Mouse (Mus musculus) liver, embryonic 16.5 days (tissue): Measurements from ENCODE around the gene Gm9195. TPM values are rescaled to one million over a fixed set of nuclear protein-coding genes. Genes with fewer than 3 reads are reported as not detected.

Experiments
- ATAC-seq: fragments of 200-750 bp; cut with Nextera tagmentation; 2 replicates; pipeline ENCODE4 v1.8.0; 2017; ENCODE audit warnings: low read depth, mild to moderate bottlenecking, moderate number of reproducible peaks, moderate library complexity
- H3K27ac ChIP-seq: fragments of 300-500 bp; sonication (generic); 2 replicates; pipeline ENCODE4 v1.5.1; 2014; ENCODE audit warnings: mild to moderate bottlenecking, low read length
- H3K27me3 ChIP-seq: fragments of 300-500 bp; sonication (generic); 2 replicates; pipeline ENCODE4 v1.6.1; 2014; ENCODE audit warnings: low read depth, low read length, mixed read lengths; ENCODE audit not compliant: control insufficient read depth, insufficient read depth
- H3K36me3 ChIP-seq: fragments of 300-500 bp; sonication (generic); 2 replicates; pipeline ENCODE4 v1.6.1; 2014; ENCODE audit warnings: mild to moderate bottlenecking; ENCODE audit not compliant: control insufficient read depth, insufficient read depth
- H3K4me1 ChIP-seq: fragments of 300-500 bp; sonication (generic); 2 replicates; pipeline ENCODE4 v1.6.1; 2014; ENCODE audit warnings: low read depth, low read length, mixed read lengths; ENCODE audit not compliant: control insufficient read depth
- H3K4me2 ChIP-seq: fragments of 300-500 bp; sonication (generic); 2 replicates; pipeline ENCODE4 v1.6.1; 2014; ENCODE audit warnings: low read depth, low read length, mixed read lengths
- H3K4me3 ChIP-seq: fragments of 300-500 bp; sonication (generic); 2 replicates; pipeline ENCODE4 v1.5.1; 2014; ENCODE audit warnings: low read depth, mild to moderate bottlenecking, low read length
- H3K9ac ChIP-seq: fragments of 300-500 bp; sonication (generic); 2 replicates; pipeline ENCODE4 v1.6.1; 2014; ENCODE audit warnings: low read depth, low read length
- H3K9me3 ChIP-seq: fragments of 300-500 bp; sonication (generic); replicated peaks from 2 replicates; pipeline ENCODE4 v1.6.1; 2016; ENCODE audit warnings: low read length; ENCODE audit not compliant: control insufficient read depth
- WGBS: fragments of 180-500 bp; shearing (Covaris S2); extraction: QIAGEN DNeasy Blood & Tissue Kit; methylation state at CpG from one replicate; pipeline ENCODE4 v1.1.7; 2014; ENCODE audit not compliant: insufficient replicate concordance; 5-methylcytosine and 5-hydroxymethylcytosine counted together
- polyA plus RNA-seq: library from polyadenylated mRNA; unstranded; fragments of >200 nt; fragmentation: Nextera tagmentation; extraction: Ambion mirVana; gene quantifications from 2 replicates; pipeline ENCODE4 v1.2.1, GENCODE M21; 2015

Gene Gm9195
- polyA plus RNA-seq, result not detected in 2 replicates

DNA sequence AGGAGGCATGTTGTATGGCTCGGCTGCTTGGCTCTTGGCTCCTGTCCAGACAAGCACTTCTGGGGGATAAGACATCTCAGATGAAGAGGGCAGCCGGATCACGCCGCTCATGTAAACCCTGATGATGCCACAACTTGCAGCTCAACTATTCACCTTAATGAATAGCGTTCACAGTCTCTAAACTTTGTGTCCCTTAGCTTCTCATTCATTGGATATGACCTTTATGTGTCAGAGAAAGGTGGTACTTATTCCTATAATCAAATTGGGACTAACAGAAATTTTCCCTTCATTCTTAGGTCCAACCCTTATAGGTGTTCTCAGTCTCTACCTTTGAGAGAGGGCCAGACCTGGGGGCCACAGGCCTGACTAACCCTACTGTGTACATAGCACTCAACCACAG is at the start of gene Gm9195:
Gene Gm9195 (minus strand): TSS at position 101 of the 400 bp plus-strand sequence.
- no peaks in the 10 kb centered on the region for H3K36me3 ChIP-seq
- H3K27me3 ChIP-seq, result no peaks in the 10 kb centered on the region
- no peak within 1 kb of the TSS for H3K9ac ChIP-seq
- 66% methylated on average over 5 of the region's 5 CpGs for WGBS
- no peak for ATAC-seq
- no peaks in the 10 kb centered on the region for H3K9me3 ChIP-seq
- H3K4me1 ChIP-seq, result no peaks in the 10 kb centered on the region
- no peak within 1 kb of the TSS for H3K4me3 ChIP-seq
- no peak within 1 kb of the TSS for H3K4me2 ChIP-seq
- no peak within 1 kb of the TSS for H3K27ac ChIP-seq

- Histone ChIP-seq H3K4me3 (no peak overlapping the region), H3K36me3 (peaks cover 3% of the 10 kb centered on the region; the same call in 1 of the 2 replicates), H3K9me3 (no peaks in the 10 kb centered on the region), H3K27me3 (peaks cover 17% of the 10 kb centered on the region), H3K4me1 (no peaks in the 10 kb centered on the region; the same call in 1 of the 2 replicates), H3K9ac (no peak overlapping the region), H3K4me2 (no peak overlapping the region), H3K27ac (no peak overlapping the region)
- no peak for ATAC-seq
- WGBS, result 72% methylated on average over 5 of the region's 5 CpGs
These were observed 44.9 kb upstream of the Gm9195 start for GRCm38 (mm10) chr14:72536392-72537017.

DNA sequence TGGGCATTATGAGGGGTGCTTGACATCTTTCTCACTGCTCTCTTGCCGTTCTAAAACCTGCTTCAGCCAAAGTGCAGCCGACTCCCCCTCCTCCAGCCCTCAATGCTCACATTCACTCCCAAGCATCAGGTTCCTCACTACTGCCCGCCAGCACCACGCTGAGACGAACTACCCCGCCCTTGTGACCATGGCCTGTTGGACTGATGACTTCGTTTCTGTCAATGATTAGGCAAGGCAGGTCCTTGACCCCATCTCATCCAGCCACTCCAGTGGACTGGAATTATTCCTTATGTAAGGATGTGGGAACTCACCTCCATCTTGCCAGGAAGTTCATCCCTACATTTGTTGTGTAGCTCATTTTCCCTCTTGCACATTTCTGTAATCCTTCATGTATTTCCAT is 42.2 kb upstream of the Gm9195 start:
- ATAC-seq, result no peak
- no peaks in the 10 kb centered on the region for H3K9me3 ChIP-seq
- H3K4me2 ChIP-seq, result no peak overlapping the region
- H3K9ac ChIP-seq, result no peak overlapping the region
- no peak overlapping the region for H3K4me3 ChIP-seq
- H3K27me3 ChIP-seq, result peaks cover 24% of the 10 kb centered on the region
- H3K4me1 ChIP-seq, result no peaks in the 10 kb centered on the region; the same call in 1 of the 2 replicates
- H3K27ac ChIP-seq, result no peak overlapping the region
- no peaks in the 10 kb centered on the region for H3K36me3 ChIP-seq
- WGBS, result 66% methylated on average over 7 of the region's 7 CpGs

GRCm38 (mm10) chr14:72532028-72532917 is 40.6 kb upstream of the Gm9195 start:
- ATAC-seq, result no peak
- Histone ChIP-seq H3K36me3 (no peaks in the 10 kb centered on the region), H3K9me3 (no peaks in the 10 kb centered on the region), H3K9ac (no peak overlapping the region), H3K4me1 (no peaks in the 10 kb centered on the region; the same call in 1 of the 2 replicates), H3K4me3 (peak overlapping the region; percentile 28), H3K4me2 (peak overlapping the region; percentile 48), H3K27ac (no peak overlapping the region), H3K27me3 (peaks cover 24% of the 10 kb centered on the region)
- WGBS, result 2% methylated on average over 54 of the region's 54 CpGs

GRCm38 (mm10) chr14:72527126-72527525 is 35.5 kb upstream of the Gm9195 start:
- no peaks in the 10 kb centered on the region for H3K36me3 ChIP-seq
- H3K9me3 ChIP-seq, result no peaks in the 10 kb centered on the region
- H3K4me1 ChIP-seq, result no peaks in the 10 kb centered on the region; the same call in 1 of the 2 replicates
- H3K4me2 ChIP-seq, result no peak overlapping the region
- peaks cover 11% of the 10 kb centered on the region for H3K27me3 ChIP-seq
- WGBS, result 60% methylated on average over 1 of the region's 1 CpGs
- H3K4me3 ChIP-seq, result no peak overlapping the region
- no peak overlapping the region for H3K27ac ChIP-seq
- no peak for ATAC-seq
- no peak overlapping the region for H3K9ac ChIP-seq

GRCm38 (mm10) chr14:72519561-72519960 is 27.9 kb upstream of the Gm9195 start:
- Histone ChIP-seq H3K36me3 (no peaks in the 10 kb centered on the region), H3K27ac (no peak overlapping the region), H3K27me3 (no peaks in the 10 kb centered on the region), H3K9me3 (no peaks in the 10 kb centered on the region), H3K4me3 (no peak overlapping the region), H3K4me2 (no peak overlapping the region), H3K4me1 (no peaks in the 10 kb centered on the region), H3K9ac (no peak overlapping the region)
- no peak for ATAC-seq
- 41% methylated on average over 2 of the region's 2 CpGs for WGBS

GRCm38 (mm10) chr14:72518786-72519185 is 27.1 kb upstream of the Gm9195 start:
- 51% methylated on average over 6 of the region's 6 CpGs for WGBS
- ATAC-seq, result no peak
- Histone ChIP-seq H3K4me1 (no peaks in the 10 kb centered on the region), H3K9me3 (no peaks in the 10 kb centered on the region), H3K4me2 (no peak overlapping the region), H3K27me3 (no peaks in the 10 kb centered on the region), H3K4me3 (no peak overlapping the region), H3K27ac (no peak overlapping the region), H3K9ac (no peak overlapping the region), H3K36me3 (no peaks in the 10 kb centered on the region)

- H3K9ac ChIP-seq, result no peak overlapping the region
- H3K9me3 ChIP-seq, result no peaks in the 10 kb centered on the region
- no peak overlapping the region for H3K4me3 ChIP-seq
- no peak overlapping the region for H3K27ac ChIP-seq
- no peaks in the 10 kb centered on the region for H3K36me3 ChIP-seq
- no peak overlapping the region for H3K4me2 ChIP-seq
- H3K27me3 ChIP-seq, result no peaks in the 10 kb centered on the region
- H3K4me1 ChIP-seq, result no peaks in the 10 kb centered on the region
- no peak for ATAC-seq
- 20% methylated on average over 5 of the region's 5 CpGs for WGBS
These were observed 24.7 kb upstream of the Gm9195 start for GRCm38 (mm10) chr14:72516376-72516775.
